Comparison of ENCODE assay signal across 8 mouse cellular contexts in genomic region chr3:67582273-67583124, GRCm38 (mm10). TPM values are rescaled to one million over a fixed set of nuclear protein-coding genes. Genes with fewer than 3 reads are reported as not detected.
A peak's percentile ranks its signal among the peaks of the same experiment; 100 is the strongest.
DNase-seq lines count a peak whose midpoint lies in the region; ATAC-seq lines count a peak whose summit lies in the region.

Mfsd1 (plus strand) TSS chr3:67582741.

- peak; percentile 88 for DNase-seq in R1 (ENCODE audit: low read depth, low spot score)
- DNase-seq in cerebellum, postnatal 25 days: peak; percentile 84 to 90
- DNase-seq in frontal cortex, postnatal 25 days (ENCODE audit: low spot score in 2 of 2): peak; percentile 77 to 78
- DNase-seq in hindbrain, embryonic 14.5 days (ENCODE audit: low spot score): peak; percentile 99
- peak; percentile 78 to 80 for DNase-seq in layer of hippocampus, postnatal 36 days
- DNase-seq in lung, postnatal 4 days: peak; percentile 90 to 93
- DNase-seq in retina, postnatal 7 days (ENCODE audit: low read depth, low spot score): peak; percentile 86
- peak; percentile 71 for DNase-seq in urinary bladder, adult 2 months (ENCODE audit: low spot score)

- H3K4me3 ChIP-seq in hindbrain, embryonic 14.5 days (replicated peaks; ENCODE audit: low read length): peak within 1 kb of the TSS; percentile 61

- peaks cover 24% of the 10 kb centered on the region; the same call in 1 of the 2 replicates for H3K36me3 ChIP-seq in hindbrain, embryonic 14.5 days (replicated peaks; ENCODE audit: control insufficient read depth, insufficient read depth)

- 5% methylated on average over 54 of the region's 54 CpGs for whole genome bisulfite sequencing in hindbrain, embryonic 14.5 days

- peaks cover 10% of the 10 kb centered on the region; the same call in 1 of the 2 replicates for H3K4me1 ChIP-seq in hindbrain, embryonic 14.5 days (replicated peaks; ENCODE audit: control insufficient read depth, insufficient read depth, low read length)

- peak within 1 kb of the TSS; percentile 69 for H3K9ac ChIP-seq in hindbrain, embryonic 14.5 days

- peak; percentile 94 for ATAC-seq in hindbrain, embryonic 14.5 days (ENCODE audit: low FRiP score)

- peak within 1 kb of the TSS; percentile 58; the same call in 1 of the 2 replicates for H3K27ac ChIP-seq in hindbrain, embryonic 14.5 days

- peak within 1 kb of the TSS; percentile 83 for H3K4me2 ChIP-seq in hindbrain, embryonic 14.5 days (replicated peaks)

- no peaks in the 10 kb centered on the region for H3K9me3 ChIP-seq in hindbrain, embryonic 14.5 days (ENCODE audit: control insufficient read depth, low read length)

- no peaks in the 10 kb centered on the region for H3K27me3 ChIP-seq in hindbrain, embryonic 14.5 days (ENCODE audit: control insufficient read depth, insufficient read depth, low read length)

RNA-seq across cellular contexts. Expression of gene Mfsd1, which starts in this region (rescaled TPM):
- polyA plus RNA-seq in hindbrain, embryonic 14.5 days (2014; fragmentation: Nextera tagmentation; extraction: Ambion mirVana): 35.4 and 37.3 TPM in 2 replicates
- total RNA-seq in layer of hippocampus, postnatal 36 days (2021): 10 to 100 TPM; 38.6 to 41.7 TPM
- 41.6 and 42.2 TPM in 2 replicates for polyA plus RNA-seq in urinary bladder, adult 2 months (2012; rRNA removed)

Comparison
In these comparisons a context has a peak if more than half of its experiments do, and no peak if none do; other contexts are left out.
1. Peak in every context shown above with its lines: DNase-seq, ATAC-seq, H3K4me3 ChIP-seq and H3K27ac ChIP-seq.